Mouse (Mus musculus) v-Abl transformed pro-B cells (cell line): ENCODE results near the gene Ankmy1.

ENCODE experiments used
- in situ Hi-C, 2 experiments: fragments of 400-800 bp; cut with MboI; formaldehyde crosslinking; loops; one replicate each; pipeline ENCODE4 v1.15.1; 2025; ENCODE audit not compliant: unreplicated experiment in 2 of 2

Ankmy1 gene

DNA sequence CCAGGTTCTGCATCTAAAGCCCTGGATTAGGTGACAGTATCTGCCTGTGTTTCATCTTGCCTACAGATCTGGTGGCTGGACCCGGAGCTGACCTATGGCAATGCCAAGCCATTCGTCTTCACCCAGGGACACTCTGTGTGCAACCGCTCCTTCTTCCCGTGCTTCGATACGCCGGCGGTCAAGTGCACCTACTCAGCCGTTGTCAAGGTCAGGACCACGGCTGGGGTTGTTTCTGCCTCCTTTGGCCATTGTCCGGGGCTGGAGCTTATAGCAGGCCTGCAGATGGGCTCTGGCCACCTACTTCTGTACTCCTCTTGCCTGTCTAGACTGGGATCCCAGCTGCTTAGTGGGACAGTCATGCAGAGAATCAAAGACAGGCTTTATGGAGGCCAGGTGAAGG is 12.3 kb upstream of the Ankmy1 start:
- in situ Hi-C loops, result no loop called here

DNA sequence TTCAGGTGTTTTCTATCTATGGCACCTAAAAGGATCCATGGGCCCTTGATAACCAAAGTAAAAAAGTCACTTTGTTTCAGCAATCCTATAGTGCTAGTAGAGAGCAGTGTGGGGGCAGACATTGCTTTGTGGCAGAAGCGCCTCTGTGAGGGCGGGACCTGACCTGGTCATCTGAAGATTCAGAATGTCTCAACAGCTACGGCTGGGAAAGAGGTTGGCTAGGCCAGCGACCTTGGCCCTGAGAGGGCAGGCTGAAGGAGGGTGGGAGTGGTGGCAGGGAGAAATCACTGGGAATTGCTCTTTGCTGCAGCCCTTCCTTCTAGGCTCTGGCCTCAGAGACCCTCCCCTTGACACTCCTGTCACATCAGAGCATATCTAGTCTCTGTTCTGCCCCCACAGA is 11.5 kb upstream of the Ankmy1 start:
- in situ Hi-C loops, result no loop called here

DNA sequence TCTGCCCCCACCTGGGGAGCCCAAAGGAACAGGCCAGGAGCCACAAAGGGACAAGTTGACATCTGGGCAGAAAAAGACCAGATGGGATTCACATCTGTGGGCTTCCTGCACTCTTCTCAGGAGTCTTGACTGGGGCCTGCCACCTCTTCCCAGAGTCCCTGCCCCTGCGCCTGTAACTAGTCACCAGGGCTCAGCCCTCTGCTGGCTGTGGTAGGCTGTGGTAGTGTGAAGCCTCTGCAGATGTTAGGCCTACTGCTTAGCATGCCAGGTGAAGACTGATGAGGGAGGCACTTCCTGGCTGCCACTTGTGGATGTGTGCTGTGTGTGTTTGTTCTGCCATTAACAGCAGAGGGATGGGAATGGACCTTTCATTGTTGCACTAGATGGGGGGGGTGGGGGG is 9.6 kb upstream of the Ankmy1 start:
- in situ Hi-C loops, result no loop called here

DNA sequence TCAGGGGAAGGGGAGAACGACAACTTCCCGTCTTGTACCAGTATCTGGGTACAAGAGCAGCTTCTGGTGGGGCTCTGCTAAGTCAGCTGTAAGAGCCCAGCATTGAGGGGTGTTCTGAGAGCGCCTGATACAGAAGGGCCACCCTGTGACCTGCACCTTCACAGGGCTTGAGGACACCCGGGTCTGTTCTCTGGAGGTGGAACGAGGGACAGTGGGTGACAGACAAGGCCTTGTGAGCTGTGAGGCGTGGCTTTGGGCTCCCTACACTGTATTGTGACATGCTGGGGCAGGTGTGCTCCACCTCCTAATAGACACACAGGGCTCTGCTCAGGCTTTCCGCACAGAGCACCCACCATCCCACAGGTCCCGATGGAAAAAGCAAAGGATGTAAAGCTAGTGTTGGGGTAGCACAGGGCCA is 9.0 kb upstream of the Ankmy1 start:
- in situ Hi-C loops, result no loop called here

DNA sequence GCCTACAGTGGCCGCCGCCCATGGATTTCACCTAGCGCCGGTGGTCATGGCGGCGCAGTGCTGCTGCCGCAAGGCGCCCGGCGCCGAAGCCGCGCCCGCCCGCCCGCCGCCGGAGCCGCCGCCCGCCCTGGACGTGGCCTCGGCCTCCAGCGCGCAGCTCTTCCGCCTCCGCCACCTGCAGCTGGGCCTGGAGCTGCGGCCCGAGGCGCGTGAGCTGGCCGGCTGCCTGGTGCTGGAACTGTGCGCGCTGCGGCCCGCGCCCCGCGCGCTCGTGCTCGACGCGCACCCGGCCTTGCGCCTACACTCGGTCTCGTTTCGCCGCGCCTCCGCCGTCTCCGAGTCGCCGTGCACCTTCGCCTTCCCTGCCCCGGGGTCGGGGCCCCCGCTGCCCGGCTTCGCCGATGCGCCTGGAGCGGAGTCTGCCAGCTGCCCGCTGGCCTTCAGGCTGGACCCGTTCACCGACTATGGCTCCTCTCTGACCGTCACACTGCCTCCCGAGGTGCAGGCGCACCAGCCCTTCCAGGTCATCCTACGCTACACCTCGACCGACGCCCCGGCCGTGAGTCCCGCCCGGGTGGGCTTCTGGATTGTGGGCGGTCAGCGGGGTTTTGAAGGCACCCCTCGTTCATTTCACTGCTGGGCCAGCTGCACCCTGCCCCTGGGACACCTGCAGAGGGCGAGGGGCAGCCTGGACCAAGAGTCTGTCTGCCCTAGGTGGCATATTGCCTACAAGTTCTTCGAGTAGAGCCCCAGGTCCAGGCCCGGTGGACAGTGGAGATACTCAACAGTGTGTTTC is 8.4 kb upstream of the Ankmy1 start:
- in situ Hi-C loops, result no loop called here

DNA sequence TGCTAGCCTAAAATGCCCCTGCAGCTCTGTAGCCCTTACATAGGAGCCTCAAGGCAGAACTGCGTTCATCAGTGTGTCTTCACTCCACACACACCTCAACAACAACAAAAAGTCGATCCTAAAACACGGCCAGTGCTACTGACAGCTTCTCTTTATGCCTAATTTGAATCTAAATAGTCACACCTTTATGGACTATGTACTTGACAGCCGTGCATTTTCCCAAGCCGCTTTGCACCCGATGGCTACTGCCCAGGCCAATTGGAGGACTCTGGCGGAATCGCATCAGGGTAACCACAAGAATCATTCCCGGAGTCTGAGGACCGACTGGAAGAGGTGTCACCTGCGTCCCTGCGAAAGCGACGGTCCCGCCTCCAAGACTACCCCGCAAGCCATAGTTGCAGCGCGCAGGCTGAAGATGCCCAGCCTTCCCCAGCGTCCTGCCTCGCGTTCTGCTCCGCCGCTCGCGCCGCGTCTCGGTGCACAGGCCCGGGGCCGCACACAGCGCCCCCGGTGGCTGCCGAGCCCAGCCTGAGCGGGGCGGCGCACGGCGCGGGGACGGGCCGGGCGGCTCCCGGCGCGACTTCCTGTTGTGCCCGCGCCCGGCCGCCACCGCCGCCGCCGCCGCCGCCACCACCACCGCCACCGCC is 7.7 kb upstream of the Ankmy1 start, which contains the start of gene Rnpepl1:
TSS of gene Rnpepl1 (plus strand) at position 545 of the 647 bp plus-strand sequence.
- in situ Hi-C loops, result no loop called here

DNA sequence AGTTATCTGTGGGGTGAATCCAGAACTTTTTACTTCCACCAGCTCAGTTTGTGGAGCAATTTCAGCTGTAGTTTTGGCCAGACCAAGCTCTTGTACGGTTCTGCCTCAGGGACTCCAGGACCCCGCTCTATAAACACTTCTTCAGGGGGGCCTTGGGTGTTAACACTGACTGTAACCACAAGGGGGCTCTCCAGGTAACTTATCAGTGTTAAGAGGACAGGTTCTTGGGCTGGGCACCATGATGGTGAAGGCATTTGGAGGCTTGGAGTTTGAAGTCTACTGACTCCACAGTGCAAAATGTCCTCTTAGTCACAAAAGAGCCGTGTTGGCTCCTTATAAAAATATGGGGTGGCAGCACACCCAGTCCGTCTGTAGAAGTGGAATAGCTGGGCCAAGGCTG is 6.4 kb upstream of the Ankmy1 start:
- in situ Hi-C loops, result no loop called here

DNA sequence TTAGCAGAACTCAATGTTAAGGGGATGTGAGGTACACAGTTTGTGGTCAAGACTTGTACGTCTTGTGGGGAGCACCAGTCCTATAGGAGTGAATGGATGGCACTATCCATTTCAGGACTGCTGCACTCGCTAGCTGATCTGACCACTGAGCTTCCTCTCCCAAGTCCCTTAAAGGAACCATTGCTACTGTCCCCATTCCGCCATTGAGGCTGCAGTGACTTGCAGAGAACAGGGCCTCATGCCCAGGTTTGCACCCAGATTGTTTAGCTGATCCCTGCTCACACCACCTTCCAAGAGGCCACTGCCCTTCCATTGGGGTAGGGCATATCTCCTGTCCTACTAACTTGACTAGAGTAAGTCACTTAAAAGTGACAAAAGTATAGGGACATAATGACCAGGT is 6.0 kb upstream of the Ankmy1 start:
- in situ Hi-C loops, result no loop called here

DNA sequence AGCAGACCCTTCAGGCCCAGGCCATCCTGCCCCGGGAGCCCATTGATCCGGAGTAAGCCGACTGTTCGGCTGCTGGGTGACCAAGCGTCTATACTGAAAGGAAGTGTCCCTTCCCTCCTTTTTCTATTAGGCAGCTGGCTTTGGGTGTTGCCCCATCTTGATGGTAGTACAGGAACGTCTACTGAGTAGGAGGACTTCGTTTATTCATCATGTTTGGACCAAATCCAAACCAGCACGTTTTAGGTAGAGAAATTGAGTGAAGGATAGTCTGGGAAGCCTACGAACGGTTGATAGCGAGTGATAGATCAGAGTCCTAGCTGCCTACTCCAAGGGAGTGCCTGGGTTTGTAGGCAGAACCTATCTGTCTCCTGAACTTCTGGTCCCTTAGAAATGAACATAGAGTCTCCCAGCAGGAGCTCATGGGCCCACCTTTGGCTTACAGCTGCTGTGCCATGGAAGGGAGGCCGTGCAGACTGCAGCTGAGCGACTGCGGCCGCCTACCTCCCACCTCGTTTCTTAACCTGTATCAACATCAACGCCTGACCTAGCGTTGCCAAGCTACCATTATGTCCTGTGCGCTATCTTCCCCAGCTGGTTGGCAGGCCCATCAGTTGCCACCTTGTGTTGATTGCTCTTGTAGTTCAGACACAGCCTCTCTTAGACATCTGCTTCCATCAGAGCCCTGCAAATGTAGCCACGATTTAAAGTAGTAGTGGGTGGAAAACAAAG is 5.1 kb upstream of the Ankmy1 start:
- in situ Hi-C loops, result no loop called here

DNA sequence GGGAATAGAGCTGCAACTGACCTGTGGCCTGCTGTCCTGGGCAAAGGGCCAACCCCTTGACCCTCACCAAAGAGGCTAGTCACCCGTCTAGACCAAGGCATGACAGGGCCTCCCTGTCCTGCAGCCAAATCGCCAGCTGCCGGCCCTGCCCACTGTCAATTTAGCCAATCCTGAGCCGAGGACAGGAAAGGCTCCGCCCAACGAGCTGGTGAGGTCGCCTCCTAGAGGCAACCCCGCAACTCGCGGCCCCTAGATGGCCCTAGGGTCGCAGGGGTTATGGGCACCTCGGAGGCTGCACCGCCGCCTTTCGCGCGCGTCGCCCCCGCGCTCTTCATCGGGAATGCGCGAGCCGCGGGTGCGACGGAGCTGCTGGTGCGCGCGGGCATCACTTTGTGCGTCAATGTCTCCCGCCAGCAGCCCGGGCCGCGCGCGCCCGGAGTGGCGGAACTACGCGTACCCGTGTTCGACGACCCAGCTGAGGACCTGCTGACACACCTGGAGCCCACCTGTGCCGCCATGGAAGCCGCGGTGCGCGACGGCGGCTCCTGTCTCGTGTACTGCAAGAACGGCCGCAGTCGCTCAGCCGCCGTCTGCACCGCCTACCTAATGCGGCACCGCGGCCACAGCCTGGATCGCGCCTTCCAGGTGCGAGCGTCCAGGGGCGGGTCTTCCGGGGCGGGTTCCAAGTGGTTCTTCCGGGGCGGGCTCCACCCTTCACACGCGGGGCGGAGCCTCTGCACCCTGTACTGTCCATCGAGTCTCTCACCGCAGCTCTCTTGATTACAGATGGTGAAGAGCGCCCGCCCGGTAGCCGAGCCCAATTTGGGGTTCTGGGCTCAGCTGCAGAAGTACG is 4.3 kb upstream of the Ankmy1 start, which contains the start of gene Dusp28:
TSS of gene Dusp28 (plus strand) at position 203 of the 853 bp plus-strand sequence.
- in situ Hi-C loops, result no loop called here

DNA sequence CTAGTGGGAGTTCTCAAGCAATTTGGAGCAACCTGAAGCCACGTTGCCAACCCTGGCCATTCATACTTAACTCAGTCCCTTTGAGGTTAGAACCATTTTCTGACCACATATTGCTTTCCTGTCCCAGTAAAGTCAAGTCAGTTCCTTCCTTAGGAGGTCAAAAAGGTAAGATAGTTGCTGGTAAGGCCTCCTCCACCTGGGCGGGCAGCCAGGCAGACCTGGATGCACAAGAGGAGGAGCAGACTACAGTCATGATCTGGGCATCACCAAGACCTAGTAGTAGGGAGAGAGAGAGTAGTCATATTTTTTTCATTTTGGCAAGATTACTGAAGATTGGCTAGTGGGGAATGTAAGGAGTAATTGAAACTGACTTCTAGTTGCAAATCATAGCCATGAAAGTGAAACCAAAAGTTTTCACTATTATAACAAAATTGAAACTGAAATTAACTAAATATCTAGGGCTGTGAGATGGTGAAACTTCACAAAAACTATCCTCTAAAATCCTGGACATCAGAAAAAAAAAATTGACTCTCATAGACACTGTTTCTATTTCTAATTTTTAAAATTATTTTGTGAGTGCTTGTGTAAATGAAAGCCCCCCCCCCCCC is 3.1 kb upstream of the Ankmy1 start:
- in situ Hi-C loops, result no loop called here

DNA sequence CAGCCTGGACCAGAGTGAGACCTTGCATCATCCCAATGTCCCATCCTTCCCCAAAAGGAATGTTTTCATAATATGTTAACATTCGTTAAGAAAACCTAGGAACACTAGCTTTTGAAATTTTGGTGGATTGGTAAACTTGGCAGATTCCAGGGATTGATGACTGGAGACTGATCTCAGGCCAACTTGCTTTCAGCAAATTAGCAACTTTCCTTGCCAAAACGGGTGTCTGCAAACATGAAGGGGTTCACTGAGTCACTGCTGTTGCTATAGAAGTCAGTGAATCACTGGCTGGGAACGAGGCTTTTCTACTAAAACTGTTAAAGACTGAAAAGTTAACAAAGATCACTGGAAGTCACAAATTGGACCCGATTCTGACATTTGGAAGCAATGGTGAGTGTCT is 921 bp upstream of the Ankmy1 start:
- in situ Hi-C loops, result no loop called here

DNA sequence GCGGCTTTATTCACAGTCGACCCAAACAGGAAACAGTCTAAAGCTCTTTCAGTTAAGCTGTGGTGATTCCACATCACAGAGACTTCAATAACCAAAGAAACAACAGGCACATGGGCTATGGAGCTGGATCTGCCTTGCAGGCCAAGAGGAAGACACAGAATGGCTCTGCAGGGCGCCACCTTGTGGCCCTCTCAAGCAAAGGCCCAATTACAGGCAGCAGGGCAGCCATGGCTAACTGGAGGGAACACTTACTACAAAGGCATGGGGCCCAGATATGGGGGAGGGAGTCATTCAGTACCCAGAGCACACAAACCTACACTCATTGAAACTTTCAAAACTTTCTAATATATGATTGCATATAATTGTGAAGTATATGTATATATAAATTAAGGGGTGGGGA is 7.6 kb downstream of the Ankmy1 start:
- in situ Hi-C loops, result no loop called here

DNA sequence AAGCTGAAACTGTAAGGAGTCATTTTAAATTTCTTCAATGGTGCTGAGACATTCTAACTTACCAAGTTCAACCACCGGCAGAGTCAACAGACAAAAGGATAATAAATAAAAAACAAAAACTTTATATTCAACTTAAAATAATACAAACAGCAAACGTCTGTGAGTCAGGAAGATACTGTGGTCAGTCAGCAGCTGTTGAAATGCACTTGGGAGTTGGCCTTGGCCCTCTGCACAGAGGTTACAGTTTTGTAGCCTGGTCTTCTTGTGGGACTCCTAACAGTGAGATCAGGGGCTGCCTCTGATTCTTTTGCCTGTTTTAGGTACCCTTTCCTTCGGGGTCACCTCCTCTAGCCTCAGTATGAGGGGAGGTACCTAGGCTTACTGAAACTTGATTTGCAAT is 8.8 kb downstream of the Ankmy1 start:
- in situ Hi-C loops, result no loop called here

DNA sequence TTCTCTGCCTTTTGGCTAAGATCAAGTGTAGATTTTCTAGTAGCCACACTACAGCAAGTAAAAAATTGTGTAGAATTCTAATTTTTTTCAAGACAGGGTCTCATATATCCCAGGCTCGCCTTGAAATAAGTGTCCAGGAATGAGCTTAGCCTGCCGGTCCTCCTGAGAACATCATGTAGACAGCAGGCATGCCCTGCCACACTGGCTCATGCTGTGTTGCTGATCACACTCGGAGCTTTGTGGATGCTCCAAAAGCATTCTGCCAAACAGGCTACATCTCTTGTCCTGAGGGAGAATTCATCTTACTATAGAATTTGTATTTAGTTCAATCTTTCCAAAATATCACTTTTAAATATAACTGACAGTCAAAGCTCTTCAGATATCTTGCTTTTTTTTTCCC is 9.9 kb downstream of the Ankmy1 start:
- in situ Hi-C loops, result no loop called here

DNA sequence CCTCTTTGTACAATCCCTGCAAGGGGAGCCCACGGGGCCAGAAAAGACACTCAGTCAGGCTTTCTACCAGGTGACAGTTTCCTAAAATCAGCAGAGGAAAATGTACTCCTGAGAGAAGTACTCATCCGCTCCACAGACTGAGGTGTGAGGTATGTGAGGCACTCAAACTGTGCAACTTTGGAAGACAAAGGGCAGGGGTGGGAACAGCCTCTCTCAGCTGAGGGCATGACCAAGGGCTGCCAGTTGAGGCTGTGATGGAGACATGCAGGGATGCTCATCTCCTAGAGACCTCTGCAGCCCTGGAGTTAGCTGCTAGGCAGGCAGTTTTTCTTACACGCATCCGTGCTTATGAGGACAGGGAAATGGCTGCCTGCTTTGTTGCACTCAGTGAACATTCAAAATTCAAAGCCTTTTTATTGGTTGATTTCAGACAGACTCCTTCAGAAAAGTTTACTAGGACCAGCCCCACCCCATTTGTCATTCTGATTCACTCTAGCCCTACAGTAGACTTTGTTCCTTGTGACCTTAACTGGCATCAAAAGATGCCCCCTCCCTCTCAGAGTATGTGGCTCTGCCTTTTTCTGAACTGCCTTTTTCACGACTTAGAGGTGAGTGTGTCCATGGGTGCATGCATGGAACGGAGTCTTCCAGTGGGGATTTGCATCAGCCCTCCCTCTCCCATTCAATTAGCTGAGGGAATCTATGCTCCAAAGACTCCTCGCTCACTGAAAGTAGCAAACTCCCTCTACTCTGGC is 13.6 kb downstream of the Ankmy1 start:
- in situ Hi-C loops, result no loop called here

DNA sequence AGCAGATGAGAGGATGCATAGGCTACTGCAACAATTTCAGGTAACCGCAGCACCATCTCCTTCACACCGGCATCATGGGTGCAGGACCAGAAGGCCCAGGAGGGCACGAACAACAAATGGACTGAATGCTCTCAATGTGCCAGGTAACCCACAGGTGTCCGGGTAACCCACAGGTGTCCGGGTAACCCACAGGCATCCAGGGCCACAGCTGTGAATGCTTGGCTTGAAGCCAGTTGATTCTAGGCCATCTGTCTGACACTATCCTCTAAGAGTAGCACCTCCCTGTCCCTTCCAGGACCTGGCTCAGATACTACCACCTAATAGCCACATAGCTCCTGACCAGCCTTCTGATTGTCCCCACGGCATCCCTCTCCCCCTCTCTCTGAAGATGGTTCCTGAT is 20.7 kb downstream of the Ankmy1 start:
- in situ Hi-C loops, result no loop called here

DNA sequence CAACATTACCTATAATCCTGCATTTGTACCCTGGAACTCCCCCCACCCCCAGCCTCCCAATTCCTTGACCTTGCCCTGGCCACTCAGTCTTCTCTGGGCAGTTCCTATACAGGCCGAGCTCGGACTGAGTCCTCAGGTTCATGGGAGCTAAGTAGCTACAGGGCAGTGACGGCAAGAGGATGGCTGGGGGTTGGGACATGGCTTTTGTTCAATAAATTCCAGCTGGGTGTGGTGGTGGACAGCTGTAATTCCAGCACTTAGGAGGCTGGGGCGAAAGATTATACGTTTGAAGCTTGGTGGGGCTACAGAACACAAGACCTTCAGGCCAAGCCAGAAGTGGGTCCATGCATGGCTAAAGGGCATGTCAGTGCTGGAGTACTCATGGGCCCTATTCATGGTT is 22.6 kb downstream of the Ankmy1 start:
- in situ Hi-C loops, result no loop called here

DNA sequence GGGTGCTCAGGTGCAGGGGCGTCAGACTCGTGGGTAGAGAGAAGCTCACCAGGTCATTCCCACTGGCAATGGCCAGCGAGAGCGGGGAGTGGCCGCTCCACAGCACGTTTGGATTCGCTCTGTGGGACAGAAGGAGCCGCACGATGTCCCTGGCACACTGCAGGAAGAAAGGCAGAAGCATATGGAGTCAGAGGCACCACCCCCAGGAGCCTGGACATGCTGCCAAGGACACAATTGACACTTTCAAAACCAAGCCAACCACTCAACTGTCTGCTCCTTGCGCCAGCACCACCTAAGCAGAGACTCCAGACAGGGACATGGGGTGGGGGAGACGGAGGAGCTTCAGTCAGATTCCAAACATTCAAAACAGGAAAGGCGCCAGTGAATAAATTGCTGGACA is 23.4 kb downstream of the Ankmy1 start:
- in situ Hi-C loops, result no loop called here
